Mouse (Mus musculus) brain, embryonic 14.5 days (tissue): ENCODE results near the gene Vwa1.
A peak's percentile ranks its signal among the peaks of the same experiment; 100 is the strongest.

Source experiments
- CTCF ChIP-seq: fragments of 200-500 bp; IDR thresholded peaks from 2 replicates; pipeline ENCODE4 v1.5.1; 2012; ENCODE audit warnings: inconsistent platforms, mild to moderate bottlenecking, moderate library complexity, borderline replicate concordance; ENCODE audit not compliant: insufficient read depth, insufficient read length; ENCODE audit errors: extremely low read depth
- POLR2A ChIP-seq: fragments of 200-500 bp; IDR thresholded peaks from 2 replicates; pipeline ENCODE4 v1.6.1; 2012; ENCODE audit warnings: mild to moderate bottlenecking, inconsistent platforms, borderline replicate concordance; ENCODE audit not compliant: poor library complexity, insufficient read depth, insufficient read length, severe bottlenecking; ENCODE audit errors: extremely low read depth

DNA sequence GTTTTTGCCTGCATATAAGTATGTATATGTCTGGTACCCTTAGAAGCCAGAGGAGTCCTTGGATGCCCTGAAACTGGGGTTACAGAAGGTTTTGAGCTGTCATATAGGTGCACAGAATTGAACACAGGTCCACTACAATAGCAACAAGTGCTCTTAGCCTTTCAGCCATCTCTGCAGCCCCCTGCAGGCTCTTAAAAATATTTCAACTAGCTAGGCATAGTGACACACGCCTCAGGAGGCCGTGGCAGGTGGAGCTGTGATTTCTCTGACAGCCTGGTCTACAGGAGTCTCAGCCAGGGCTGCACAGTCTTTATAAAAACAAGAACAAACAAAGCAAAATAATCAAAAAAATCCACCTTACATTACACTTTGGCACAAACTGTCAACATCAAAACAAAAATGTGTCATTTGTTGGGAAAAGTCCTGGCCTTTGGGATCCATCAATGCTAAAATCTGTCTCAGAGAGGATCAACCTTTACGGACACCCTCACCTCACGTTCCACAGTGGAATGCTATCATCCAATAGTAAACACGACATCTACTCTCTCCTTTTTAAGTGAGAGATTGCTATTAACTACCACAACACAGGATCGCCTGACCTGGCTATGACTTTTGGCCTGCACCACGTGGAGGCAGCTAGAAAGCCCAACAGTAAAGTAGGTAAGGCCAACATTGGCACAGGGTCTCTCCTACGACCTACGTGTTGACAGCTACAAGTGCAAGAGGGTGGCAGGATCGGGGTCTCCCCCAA is 14.5 kb downstream of the Vwa1 start:
- TF ChIP-seq CTCF, result peak; percentile 32; the same call in 1 of the 2 replicates
- no peak for TF ChIP-seq POLR2A
